Mouse (Mus musculus) mouse embryonic stem cell (cell line): Measurements from ENCODE around the gene Pknox2.

Source experiments
- in situ Hi-C, 2 experiments: fragments of 300-500 bp; cut with MboI; formaldehyde crosslinking; loops; 1 replicate in 1 of 2; 3 replicates in 1 of 2; pipeline ENCODE4 v1.14.3; 2019 to 2020; ENCODE audit warnings: low sequenced_read_pairs in 2 of 2, low pct_unique_long_range_greater_than_20kb in 1 of 2, mixed read lengths in 1 of 2; ENCODE audit not compliant: unreplicated experiment in 1 of 2

Pknox2 gene

DNA sequence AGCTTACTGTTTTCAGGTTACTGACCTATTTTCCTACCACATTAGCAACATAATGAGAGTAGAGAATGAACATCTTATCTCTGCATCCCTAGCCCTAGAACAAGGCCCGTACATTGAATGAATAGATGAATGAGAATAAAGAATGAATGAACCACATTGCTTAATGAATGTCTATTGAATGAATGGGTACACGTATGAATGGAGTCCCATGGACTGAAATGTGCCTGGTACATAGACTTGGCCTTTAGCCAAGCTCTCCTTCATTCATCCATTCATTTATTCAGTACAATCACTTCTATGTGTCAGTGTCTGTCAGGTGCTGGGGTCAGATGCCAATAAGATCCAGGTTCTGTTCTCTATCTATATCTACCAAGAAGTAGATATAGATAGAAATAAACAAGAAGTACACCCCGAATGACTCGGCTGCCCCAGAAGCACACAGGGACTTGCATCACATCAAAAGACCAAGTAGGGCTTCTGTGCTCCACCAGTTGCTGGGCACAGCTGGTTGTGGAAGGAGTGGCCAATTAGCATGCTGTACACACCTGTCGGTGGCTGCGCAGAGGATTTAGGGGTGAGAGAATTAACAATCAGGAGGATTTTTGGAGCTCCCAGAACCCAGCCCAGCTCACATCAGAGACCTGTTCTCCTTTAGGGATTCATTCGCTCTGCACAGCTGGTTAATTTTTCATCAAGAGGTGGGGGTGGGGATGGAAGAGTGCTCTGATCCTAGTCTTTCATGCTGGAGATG is 119.2 kb downstream of the Pknox2 start:
- in situ Hi-C loops: no loop called here

- in situ Hi-C loops: no loop called here
These were observed 121.3 kb downstream of the Pknox2 start for GRCm38 (mm10) chr9:37025913-37026312.

DNA sequence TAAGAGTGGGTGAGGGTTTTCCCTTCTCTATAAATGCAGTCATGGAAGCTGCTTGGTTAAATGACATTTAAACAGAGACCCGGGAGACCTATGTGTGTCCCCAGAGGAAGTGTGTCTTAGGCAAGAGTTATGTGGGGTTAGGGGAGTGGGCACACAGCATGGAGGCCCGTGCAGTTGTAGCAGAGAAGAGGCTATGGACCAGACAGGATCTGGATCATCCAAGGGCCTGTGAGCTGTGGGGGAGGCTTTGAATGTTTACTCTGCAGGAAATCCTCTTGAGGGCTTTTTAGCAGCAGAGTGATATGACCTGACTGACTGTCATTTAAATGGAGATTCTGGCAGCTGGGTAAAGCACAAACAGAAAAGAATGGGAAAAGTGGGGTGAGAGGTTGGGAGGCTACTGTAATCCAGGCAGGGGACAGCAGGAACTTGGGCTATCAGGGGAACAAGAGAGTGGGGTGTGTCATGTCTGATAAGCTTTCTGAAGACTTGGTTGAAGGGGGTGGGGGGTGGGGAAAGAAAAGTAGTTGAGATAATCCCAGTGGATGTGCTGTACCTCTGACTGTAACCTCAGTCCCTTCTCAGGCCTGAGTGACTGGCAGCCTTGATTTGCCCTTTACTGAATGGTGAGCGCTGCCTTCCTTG is 125.5 kb downstream of the Pknox2 start:
- in situ Hi-C loops: no loop called here

- in situ Hi-C loops: no loop called here
These were observed 129.1 kb downstream of the Pknox2 start for GRCm38 (mm10) chr9:37018154-37018553.

DNA sequence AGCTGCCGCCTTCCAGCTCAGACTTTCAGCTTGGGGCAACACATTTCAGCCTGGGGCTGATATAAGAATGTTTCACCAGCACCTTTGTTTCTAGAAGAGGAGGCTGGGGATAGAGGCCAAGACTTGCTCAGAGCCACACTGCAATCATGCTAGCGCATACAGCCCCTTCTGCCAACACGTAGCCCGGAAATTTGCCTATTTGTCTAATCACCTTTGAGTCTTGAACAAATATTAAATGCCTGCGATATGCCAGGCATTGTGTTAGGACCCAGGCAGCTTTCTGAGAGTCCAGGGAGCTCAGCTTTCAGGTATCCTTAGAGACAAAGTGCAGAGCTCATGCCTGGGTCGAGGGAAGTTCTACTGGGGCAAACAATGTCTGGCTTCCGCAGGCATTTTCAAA is 130.0 kb downstream of the Pknox2 start:
- in situ Hi-C loops: no loop called here

- in situ Hi-C loops: no loop called here
These were observed 131.0 kb downstream of the Pknox2 start for GRCm38 (mm10) chr9:37016165-37016564.

- in situ Hi-C loops: no loop called here
These were observed 133.6 kb downstream of the Pknox2 start for GRCm38 (mm10) chr9:37013565-37013964.

GRCm38 (mm10) chr9:37008090-37008489 is 139.1 kb downstream of the Pknox2 start:
- in situ Hi-C loops: no loop called here

DNA sequence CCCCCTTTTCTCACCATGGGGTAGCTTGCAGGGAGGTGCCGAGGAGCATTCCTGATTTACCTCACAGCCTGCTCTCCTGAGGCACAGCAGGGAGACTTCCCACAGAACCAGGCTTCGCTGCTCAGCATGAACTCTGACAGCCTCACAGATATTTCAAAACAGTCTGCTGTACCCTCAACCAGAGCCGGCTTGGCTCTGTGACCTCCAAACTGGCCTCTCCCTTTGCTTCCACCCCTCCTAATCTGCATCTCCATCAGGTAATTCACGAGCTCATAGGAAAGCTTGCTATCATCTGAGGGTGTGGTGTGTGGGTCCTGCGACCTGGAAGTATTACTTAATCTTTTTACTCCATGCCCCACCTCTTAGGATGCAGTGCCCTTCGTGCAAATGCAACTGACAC is 142.5 kb downstream of the Pknox2 start:
- in situ Hi-C loops: no loop called here

GRCm38 (mm10) chr9:37001935-37002535 is 145.2 kb downstream of the Pknox2 start:
- in situ Hi-C loops: no loop called here

- in situ Hi-C loops: no loop called here
These were observed 147.8 kb downstream of the Pknox2 start for GRCm38 (mm10) chr9:36999393-36999792.

DNA sequence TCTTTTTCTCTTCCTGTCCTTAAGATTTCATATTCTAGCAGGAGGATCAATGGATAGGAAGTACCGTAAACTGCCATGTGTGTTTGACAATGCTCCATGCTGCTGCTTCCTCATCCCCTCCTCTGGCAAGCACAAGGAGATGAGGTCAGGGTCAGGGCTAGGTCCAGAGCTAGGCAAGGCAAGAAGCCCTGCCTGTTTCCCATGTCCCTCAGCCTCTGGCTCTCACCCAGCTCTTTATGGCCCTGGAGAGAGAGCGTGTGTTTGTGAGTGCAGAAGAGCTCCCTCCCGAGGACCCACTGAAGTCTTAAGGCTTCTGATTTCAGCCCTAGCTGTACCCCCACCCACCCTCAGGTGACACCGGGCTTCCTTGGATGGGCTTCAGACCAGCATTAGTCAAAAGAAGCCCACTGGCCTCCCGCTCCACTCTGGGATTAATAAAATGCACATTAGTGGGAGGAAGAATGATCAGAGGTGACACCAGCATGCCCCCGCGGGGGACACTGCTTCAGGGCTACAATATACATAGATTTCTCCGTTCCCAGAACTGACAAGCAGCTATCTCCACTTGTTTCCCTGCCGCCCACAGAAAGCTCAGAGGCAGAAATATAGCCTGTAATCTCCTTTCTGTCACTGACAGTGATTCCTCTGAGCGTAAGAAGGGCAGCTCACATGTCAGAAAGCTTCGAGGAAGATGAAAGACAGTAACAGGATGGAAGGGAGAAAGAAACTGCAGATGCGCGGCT is 156.4 kb downstream of the Pknox2 start:
- in situ Hi-C loops: no loop called here

- in situ Hi-C loops: no loop called here
These were observed 157.2 kb downstream of the Pknox2 start for GRCm38 (mm10) chr9:36989991-36990390.

- in situ Hi-C loops: no loop called here
These were observed 162.0 kb downstream of the Pknox2 start for GRCm38 (mm10) chr9:36985233-36985632.

- in situ Hi-C loops: no loop called here
These were observed 170.4 kb downstream of the Pknox2 start for GRCm38 (mm10) chr9:36976596-36977362.

DNA sequence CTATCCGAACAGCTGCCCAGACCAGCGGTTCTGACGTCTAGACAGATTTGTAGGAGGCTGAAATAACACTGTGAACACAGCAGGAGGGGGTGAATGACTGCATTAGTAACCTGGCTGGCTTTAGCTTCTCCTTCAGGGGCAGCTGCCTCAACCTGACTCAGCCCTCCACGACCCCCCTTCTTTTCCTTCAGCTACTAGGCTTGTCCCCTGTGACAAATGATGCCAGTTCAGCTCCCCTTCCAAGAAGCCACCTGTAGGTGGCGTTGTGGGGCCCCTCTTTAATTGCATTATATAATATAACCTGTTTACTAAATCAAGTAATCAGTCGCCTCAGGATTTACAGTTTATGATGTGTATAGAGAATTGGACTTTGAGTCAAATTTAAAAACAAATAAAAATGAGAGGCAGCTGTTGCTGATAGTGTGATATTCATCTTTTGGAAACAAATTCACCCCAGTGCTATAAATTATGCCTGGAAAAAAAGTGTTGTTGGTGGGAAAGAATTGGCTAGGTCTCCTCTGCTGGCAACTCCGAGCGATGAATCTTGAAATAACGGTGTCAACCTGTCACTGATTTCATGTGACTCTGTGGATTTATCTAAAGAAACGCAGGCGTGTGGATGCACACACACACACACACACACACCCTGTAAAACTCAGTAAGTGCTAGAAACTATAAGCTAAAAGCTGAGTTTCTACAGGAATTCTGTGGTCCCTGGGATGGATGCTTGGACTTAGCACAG is 173.6 kb downstream of the Pknox2 start:
- in situ Hi-C loops: no loop called here

DNA sequence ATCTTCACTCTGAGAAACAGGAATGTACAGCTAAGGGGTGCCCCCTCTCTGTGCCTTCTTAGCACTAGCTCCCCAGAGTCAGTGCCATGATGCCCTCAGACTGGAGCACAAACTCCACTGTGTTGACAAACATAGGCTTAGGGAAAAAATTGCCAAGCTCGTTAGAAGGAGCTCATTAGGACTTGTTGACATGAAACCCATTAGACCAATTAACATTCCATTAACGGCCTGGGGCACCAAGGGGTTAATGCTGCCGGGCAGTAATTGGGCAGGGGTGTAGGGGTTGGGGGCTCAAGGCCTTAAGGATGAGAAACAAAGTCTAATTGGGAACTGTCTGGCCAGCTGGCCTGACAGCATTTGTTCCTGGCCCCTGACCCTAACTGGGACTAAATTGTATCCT is 175.1 kb downstream of the Pknox2 start:
- in situ Hi-C loops: no loop called here

DNA sequence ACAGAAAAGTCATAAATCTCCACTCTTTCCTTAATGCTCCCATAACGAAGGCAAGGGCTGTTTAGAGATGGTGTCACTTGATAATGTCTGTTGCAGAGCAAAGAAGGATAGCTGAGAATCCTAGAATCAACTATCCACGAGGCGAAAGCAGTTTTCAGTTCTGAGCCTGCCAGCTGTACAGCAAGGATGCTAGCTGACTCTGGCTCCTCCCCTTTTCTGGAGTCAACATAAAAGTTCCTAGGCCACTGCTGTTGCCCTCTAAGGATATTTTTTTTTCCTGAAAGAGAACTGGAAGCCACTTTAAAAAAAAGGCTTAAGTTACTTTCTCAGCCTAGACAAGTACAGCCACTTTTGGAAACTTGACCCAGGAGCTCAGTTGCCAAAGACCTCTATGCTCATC is 176.1 kb downstream of the Pknox2 start:
- in situ Hi-C loops: no loop called here
